Mouse (Mus musculus) liver, embryonic 15.5 days (tissue): ENCODE data around the gene Wnt16. TPM values are rescaled to one million over a fixed set of nuclear protein-coding genes. Genes with fewer than 3 reads are reported as not detected.

Experiments used
- ATAC-seq: fragments of 200-750 bp; cut with Nextera tagmentation; 2 replicates; pipeline ENCODE4 v1.8.0; 2017; ENCODE audit warnings: moderate number of reproducible peaks, mild to moderate bottlenecking, moderate library complexity; ENCODE audit not compliant: insufficient read depth
- H3K27ac ChIP-seq: fragments of 300-500 bp; sonication (generic); replicated peaks from 2 replicates; pipeline ENCODE4 v1.5.1; 2015; ENCODE audit warnings: mild to moderate bottlenecking, inconsistent platforms
- H3K27me3 ChIP-seq: fragments of 300-500 bp; sonication (generic); 2 replicates; pipeline ENCODE4 v1.6.1; 2015; ENCODE audit warnings: mild to moderate bottlenecking, inconsistent platforms
- H3K36me3 ChIP-seq: fragments of 300-500 bp; sonication (generic); replicated peaks from 2 replicates; pipeline ENCODE4 v1.6.1; 2015; ENCODE audit warnings: moderate library complexity, mild to moderate bottlenecking, inconsistent platforms
- H3K4me1 ChIP-seq: fragments of 300-500 bp; sonication (generic); replicated peaks from 2 replicates; pipeline ENCODE4 v1.6.1; 2015; ENCODE audit warnings: inconsistent platforms
- H3K4me2 ChIP-seq: fragments of 300-500 bp; sonication (generic); 2 replicates; pipeline ENCODE4 v1.6.1; 2015; ENCODE audit warnings: moderate library complexity, mild to moderate bottlenecking, inconsistent platforms
- H3K4me3 ChIP-seq: fragments of 300-500 bp; sonication (generic); replicated peaks from 2 replicates; pipeline ENCODE4 v1.5.1; 2015; ENCODE audit warnings: mild to moderate bottlenecking, inconsistent platforms
- H3K9ac ChIP-seq: fragments of 300-500 bp; sonication (generic); 2 replicates; pipeline ENCODE4 v1.6.1; 2015; ENCODE audit warnings: moderate library complexity, mild to moderate bottlenecking, inconsistent platforms
- H3K9me3 ChIP-seq: fragments of 300-500 bp; sonication (generic); replicated peaks from 2 replicates; pipeline ENCODE4 v1.6.1; 2016; ENCODE audit warnings: inconsistent platforms
- WGBS: fragments of 180-500 bp; shearing (Covaris S2); methylation state at CpG from one replicate; pipeline ENCODE4 v1.1.7; 2015; ENCODE audit warnings: mixed read lengths; ENCODE audit not compliant: insufficient replicate concordance; 5-methylcytosine and 5-hydroxymethylcytosine counted together
- polyA plus RNA-seq: library from polyadenylated mRNA; unstranded; fragments of >200 nt; fragmentation: Nextera tagmentation; extraction: Ambion mirVana; gene quantifications from 2 replicates; pipeline ENCODE4 v1.2.1, GENCODE M21; 2015

The Wnt16 gene
- polyA plus RNA-seq, 1 experiment from 2014 or later: not detected

- 0 out of 2 replicates have a peak overlapping the region, but pooled peaks have one; percentile 6 for H3K27ac ChIP-seq
- H3K4me2 ChIP-seq: no peak overlapping the region
- H3K9me3 ChIP-seq: no peaks in the 10 kb centered on the region
- no peak overlapping the region for H3K9ac ChIP-seq
- H3K4me1 ChIP-seq: no peaks in the 10 kb centered on the region
- H3K4me3 ChIP-seq: no peak overlapping the region
- no peak; the same call in 1 of the 2 replicates for ATAC-seq
- no peaks in the 10 kb centered on the region for H3K27me3 ChIP-seq
- 66% methylated on average over 4 of the region's 4 CpGs for WGBS
- H3K36me3 ChIP-seq: 0 out of 2 replicates have a peak, but pooled peaks cover 11% of the 10 kb centered on the region
These were observed 39.1 kb downstream of the Wnt16 start for GRCm38 (mm10) chr6:22327091-22327490.

DNA sequence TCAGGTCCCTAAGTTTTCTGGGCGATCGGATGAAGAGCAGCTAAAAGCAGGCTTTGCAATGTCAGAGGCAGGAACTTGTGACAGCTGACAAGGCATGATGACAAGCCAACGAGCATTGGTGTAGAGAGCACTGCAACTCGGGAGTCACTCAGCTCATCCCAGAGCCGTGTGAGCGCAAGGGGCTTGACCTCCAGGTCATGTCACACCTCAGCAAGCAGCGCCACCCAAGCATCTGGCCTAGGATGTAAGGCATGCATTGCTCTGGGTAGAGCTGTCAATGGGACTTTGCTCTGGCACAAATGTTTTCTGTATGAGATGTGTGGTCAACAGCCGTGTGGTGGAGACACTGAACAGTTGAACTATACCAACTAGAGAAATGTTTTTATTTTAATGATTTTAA is 39.9 kb downstream of the Wnt16 start:
- H3K4me3 ChIP-seq: no peak overlapping the region
- 0 out of 2 replicates have a peak overlapping the region, but pooled peaks have one; percentile 6 for H3K27ac ChIP-seq
- no peak overlapping the region for H3K4me2 ChIP-seq
- no peaks in the 10 kb centered on the region for H3K9me3 ChIP-seq
- no peak for ATAC-seq
- no peaks in the 10 kb centered on the region for H3K4me1 ChIP-seq
- no peaks in the 10 kb centered on the region for H3K27me3 ChIP-seq
- H3K36me3 ChIP-seq: 0 out of 2 replicates have a peak, but pooled peaks cover 11% of the 10 kb centered on the region
- 60% methylated on average over 8 of the region's 8 CpGs for WGBS
- no peak overlapping the region for H3K9ac ChIP-seq

DNA sequence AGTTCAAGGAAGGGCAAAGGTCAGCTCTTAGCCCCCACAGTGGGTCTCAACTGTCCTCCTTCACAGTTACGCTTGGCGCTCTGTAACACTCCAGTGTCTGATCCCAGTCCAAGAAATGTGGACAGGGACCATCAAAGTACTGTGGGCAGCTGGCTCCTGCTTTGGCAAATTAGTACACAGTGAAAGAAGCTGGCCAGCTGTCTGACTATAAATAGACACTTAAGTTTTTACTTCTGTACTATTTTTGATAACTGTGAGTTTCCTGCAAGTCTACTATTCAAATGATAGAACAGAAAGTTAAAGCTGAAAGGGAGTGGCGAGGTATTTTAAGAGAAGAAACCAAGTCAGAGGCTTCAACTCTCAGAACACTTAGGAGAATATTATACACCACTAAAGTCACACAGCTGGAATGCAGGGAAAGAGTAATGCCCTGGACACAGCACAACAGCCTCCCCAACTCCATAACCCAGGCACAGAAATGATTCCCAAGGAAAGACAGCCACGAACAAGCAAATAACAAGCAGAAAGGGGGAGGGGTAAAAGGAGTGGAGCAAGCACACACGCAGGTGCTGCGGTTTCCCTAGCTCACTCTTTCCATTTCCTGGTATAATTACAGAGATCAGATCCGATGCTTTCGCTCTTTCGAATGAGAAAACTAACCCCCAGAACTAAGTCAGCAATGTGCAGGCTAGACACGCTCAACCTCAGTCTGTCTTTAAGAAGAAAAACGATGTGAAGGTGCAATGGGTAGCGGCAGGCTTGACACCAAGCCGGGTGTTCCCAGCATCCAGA is 42.3 kb downstream of the Wnt16 start:
- Histone ChIP-seq H3K4me1 (no peaks in the 10 kb centered on the region), H3K4me2 (no peak overlapping the region), H3K27ac (no peak overlapping the region), H3K36me3 (0 out of 2 replicates have a peak, but pooled peaks cover 7% of the 10 kb centered on the region), H3K9ac (no peak overlapping the region), H3K9me3 (no peaks in the 10 kb centered on the region), H3K4me3 (no peak overlapping the region), H3K27me3 (no peaks in the 10 kb centered on the region)
- 76% methylated on average over 13 of the region's 13 CpGs for WGBS
- no peak for ATAC-seq

DNA sequence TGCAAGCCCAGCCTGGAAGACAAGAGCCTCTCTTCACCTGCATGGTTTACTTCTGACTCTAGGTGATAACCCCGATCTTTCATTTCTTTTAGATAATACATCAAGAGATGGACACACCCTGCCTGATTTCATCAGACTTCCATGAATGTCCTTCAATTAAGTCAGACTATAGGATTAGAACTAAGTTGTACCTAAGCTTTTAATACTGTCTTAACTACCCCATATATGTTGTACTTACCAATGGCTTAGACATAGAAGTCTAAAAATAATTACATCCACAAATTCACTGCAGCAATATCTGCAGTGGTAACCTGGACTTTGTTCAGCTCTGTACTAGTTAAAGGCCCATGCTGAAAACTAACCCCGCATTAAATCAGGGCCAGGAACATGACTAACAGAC is 44.5 kb downstream of the Wnt16 start:
- H3K9me3 ChIP-seq: no peaks in the 10 kb centered on the region
- no peak overlapping the region for H3K27ac ChIP-seq
- H3K4me1 ChIP-seq: no peaks in the 10 kb centered on the region
- no peaks in the 10 kb centered on the region for H3K27me3 ChIP-seq
- H3K4me2 ChIP-seq: no peak overlapping the region
- H3K36me3 ChIP-seq: 0 out of 2 replicates have a peak, but pooled peaks cover 4% of the 10 kb centered on the region
- no peak for ATAC-seq
- no peak overlapping the region for H3K4me3 ChIP-seq
- no peak overlapping the region for H3K9ac ChIP-seq
- 65% methylated on average over 2 of the region's 2 CpGs for WGBS

DNA sequence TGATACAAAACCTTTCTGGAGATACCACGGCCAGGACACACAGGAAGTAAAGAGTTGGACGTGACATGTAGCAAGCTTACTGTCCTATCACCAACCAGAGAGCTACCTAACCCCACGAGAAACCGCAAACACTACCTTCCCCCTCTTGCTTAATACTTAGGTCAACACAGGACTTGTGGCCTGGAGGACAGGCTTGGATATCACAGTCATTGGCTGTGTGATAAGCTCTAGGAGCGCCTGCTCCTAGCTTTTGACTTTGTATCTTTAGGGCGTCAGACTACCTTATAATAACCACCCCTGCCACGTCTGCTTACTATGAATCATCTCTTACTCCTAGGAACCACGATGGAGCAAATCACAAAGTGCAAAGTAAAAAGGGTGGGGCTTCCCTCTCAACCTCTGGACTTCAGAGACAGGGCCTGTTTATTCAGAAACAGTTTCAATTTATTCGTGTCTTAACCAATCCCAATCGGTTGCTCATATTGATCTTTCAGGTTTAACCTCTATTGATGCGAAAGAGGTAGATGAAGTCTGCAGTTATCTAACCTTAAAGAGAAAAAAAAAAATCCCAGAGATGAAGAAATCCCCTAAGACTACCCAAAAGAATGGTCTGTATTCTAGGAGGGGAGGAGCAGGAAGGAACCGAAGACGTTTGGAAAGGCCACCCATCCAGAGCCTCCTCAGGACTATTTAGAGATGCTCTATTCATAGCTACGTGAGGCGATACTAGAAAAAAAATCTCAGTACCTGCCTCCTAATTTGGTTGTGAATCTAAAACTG is 51.9 kb downstream of the Wnt16 start:
- 53% methylated on average over 15 of the region's 15 CpGs for WGBS
- Histone ChIP-seq H3K27ac (peak overlapping the region; percentile 65), H3K4me2 (no peak overlapping the region), H3K4me1 (peaks cover 35% of the 10 kb centered on the region), H3K4me3 (no peak overlapping the region), H3K27me3 (no peaks in the 10 kb centered on the region), H3K9ac (no peak overlapping the region), H3K36me3 (no peaks in the 10 kb centered on the region), H3K9me3 (no peaks in the 10 kb centered on the region)
- peak; percentile 82 for ATAC-seq

DNA sequence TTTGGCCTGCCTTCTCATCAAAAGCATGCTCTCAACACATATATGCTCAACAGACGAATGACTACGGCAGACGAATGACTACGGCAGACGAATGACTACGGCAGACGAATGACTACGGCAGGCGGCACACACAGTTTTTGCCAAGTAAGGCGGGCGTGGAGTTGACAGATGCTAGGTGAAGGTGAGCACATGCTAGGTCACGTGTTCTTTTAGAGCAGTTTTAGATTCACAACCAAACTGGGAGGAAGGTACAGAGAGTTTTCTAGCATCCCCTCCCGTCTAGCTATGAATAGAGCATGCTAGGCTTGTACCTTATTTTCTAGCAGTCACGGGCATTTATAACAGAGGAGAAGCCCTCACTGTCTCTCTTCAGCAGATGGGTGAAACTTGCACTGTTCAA is 52.8 kb downstream of the Wnt16 start:
- H3K36me3 ChIP-seq: no peaks in the 10 kb centered on the region
- H3K27me3 ChIP-seq: no peaks in the 10 kb centered on the region
- no peak for ATAC-seq
- 85% methylated on average over 14 of the region's 14 CpGs for WGBS
- no peak overlapping the region for H3K4me2 ChIP-seq
- no peak overlapping the region for H3K9ac ChIP-seq
- H3K4me3 ChIP-seq: no peak overlapping the region
- H3K27ac ChIP-seq: no peak overlapping the region
- peaks cover 44% of the 10 kb centered on the region for H3K4me1 ChIP-seq
- H3K9me3 ChIP-seq: no peaks in the 10 kb centered on the region

DNA sequence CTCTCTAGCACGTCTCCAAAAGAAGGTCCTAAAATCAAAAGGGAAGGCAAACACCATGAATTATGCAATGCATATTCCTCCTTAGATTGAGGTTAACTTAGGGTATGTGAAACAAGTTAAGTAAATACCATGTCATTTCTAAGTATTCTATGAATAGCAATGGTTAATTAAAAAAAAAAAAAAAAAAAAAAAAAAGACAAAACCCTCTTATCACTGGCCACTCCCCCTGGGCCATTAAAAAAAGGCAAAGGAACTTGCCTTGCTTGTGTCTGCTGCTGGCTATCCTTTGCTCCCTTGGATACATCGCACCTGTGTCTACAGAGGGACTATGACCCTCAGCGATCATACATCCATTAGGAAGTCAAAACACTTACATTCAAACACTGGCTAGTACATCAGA is 55.3 kb downstream of the Wnt16 start:
- no peaks in the 10 kb centered on the region for H3K36me3 ChIP-seq
- 66% methylated on average over 3 of the region's 3 CpGs for WGBS
- H3K27ac ChIP-seq: 0 out of 2 replicates have a peak overlapping the region, but pooled peaks have one; percentile 15
- no peak overlapping the region for H3K9ac ChIP-seq
- H3K4me3 ChIP-seq: no peak overlapping the region
- no peak for ATAC-seq
- peaks cover 55% of the 10 kb centered on the region for H3K4me1 ChIP-seq
- H3K9me3 ChIP-seq: no peaks in the 10 kb centered on the region
- no peak overlapping the region for H3K4me2 ChIP-seq
- H3K27me3 ChIP-seq: no peaks in the 10 kb centered on the region

- Histone ChIP-seq H3K27ac (0 out of 2 replicates have a peak overlapping the region, but pooled peaks have one; percentile 15), H3K9ac (no peak overlapping the region), H3K27me3 (no peaks in the 10 kb centered on the region), H3K4me1 (peaks cover 55% of the 10 kb centered on the region), H3K4me2 (no peak overlapping the region), H3K4me3 (no peak overlapping the region), H3K36me3 (no peaks in the 10 kb centered on the region), H3K9me3 (no peaks in the 10 kb centered on the region)
- ATAC-seq: no peak
- 70% methylated on average over 6 of the region's 6 CpGs for WGBS
These were observed 55.7 kb downstream of the Wnt16 start for GRCm38 (mm10) chr6:22343706-22344105.

- Histone ChIP-seq H3K27ac (peak overlapping the region; percentile 15; the same call in 1 of the 2 replicates), H3K36me3 (no peaks in the 10 kb centered on the region), H3K4me1 (peaks cover 57% of the 10 kb centered on the region), H3K4me3 (no peak overlapping the region), H3K4me2 (peak overlapping the region; percentile 20; the same call in 1 of the 2 replicates), H3K27me3 (no peaks in the 10 kb centered on the region), H3K9ac (no peak overlapping the region), H3K9me3 (no peaks in the 10 kb centered on the region)
- 59% methylated on average over 6 of the region's 6 CpGs for WGBS
- ATAC-seq: no peak
These were observed 56.4 kb downstream of the Wnt16 start for GRCm38 (mm10) chr6:22344443-22344842.

DNA sequence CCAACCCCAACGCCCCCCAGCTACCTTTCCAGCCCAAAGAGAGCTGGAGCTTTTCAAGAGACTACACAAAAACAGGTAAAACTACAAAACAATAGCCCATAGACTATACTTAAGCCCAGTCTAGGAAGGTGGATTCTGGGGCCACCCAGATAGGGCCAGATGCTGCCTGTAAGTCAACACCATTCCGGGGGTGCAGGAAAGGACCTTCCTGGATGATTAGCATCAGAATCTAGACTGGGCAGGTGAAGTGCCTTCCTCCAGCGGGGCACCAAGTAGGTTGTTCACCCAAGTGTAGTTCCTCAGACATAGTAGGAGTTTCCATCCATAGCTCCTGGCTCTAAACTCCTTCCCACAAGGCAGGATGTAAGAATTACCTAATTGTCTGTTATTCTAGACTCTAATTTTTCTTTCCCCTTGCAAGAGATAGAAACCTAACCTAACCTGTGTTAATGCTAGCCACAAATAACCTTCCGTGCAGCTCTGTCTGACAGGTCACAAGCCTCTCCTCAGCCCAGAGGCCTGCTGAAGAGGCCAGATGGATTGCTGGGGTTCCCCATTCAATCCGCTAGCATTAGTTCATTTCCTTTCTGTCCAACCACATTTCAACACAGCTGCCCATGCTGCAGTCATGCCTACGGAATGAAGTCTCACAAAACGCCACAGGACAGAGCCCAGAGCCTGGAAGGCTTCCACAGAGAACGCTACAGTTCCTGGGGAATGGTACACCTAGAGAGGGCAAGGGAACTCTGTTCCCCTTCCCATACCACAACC is 59.3 kb downstream of the Wnt16 start:
- no peaks in the 10 kb centered on the region for H3K36me3 ChIP-seq
- H3K4me3 ChIP-seq: no peak overlapping the region
- no peak overlapping the region for H3K27ac ChIP-seq
- no peak for ATAC-seq
- H3K9ac ChIP-seq: no peak overlapping the region
- H3K9me3 ChIP-seq: no peaks in the 10 kb centered on the region
- peak overlapping the region; percentile 5; the same call in 1 of the 2 replicates for H3K4me2 ChIP-seq
- WGBS: 43% methylated on average over 8 of the region's 8 CpGs
- H3K4me1 ChIP-seq: peaks cover 60% of the 10 kb centered on the region
- H3K27me3 ChIP-seq: no peaks in the 10 kb centered on the region
